Mouse (Mus musculus) small intestine, adult 2 months (tissue): ENCODE results near the gene Timm10b.

ENCODE experiments used
- CTCF ChIP-seq: fragments of 200-500 bp; IDR thresholded peaks from 2 replicates; pipeline ENCODE4 v1.5.1; 2012; ENCODE audit warnings: low read depth, mild to moderate bottlenecking, control low read depth, inconsistent platforms, low read length, moderate library complexity, mixed read lengths; ENCODE audit not compliant: insufficient replicate concordance, insufficient read length; ENCODE audit errors: extremely low read depth
- POLR2A ChIP-seq: fragments of 200-500 bp; IDR thresholded peaks from 2 replicates; pipeline ENCODE4 v1.6.1; 2012; ENCODE audit warnings: low read depth, mild to moderate bottlenecking, control low read depth, inconsistent platforms, low read length, moderate library complexity

- no peak for TF ChIP-seq CTCF
- TF ChIP-seq POLR2A: no peak
These were observed 22.0 kb upstream of the Timm10b start for GRCm38 (mm10) chr7:105617810-105618209.
